Mouse (Mus musculus): ENCODE measurements around the gene Rasl10b. TPM values are rescaled to one million over a fixed set of nuclear protein-coding genes. Genes with fewer than 3 reads are reported as not detected.

Rasl10b gene
- total RNA-seq, 4 experiments from 2014 or later, result 15.9 to 21.1 (median 17.8) TPM

- DNase-seq, result no peak
Observed at GRCm38 (mm10) chr11:83467120-83467652, 58.2 kb downstream of the Rasl10b start.

GRCm38 (mm10) chr11:83468765-83469164 lies 59.8 kb downstream of the Rasl10b start:
- no peak for DNase-seq

Other genes with a start within 250 kb of the Rasl10b start
- under 1 TPM; 0.15 to 0.30 (median 0.23) TPM for gene Slfn4, start 234.0 kb upstream of the Rasl10b start, total RNA-seq (2022)
- 1 to 10 TPM; 2.5 to 4.0 (median 3.5) TPM for gene Slfn3, start 217.8 kb upstream of the Rasl10b start, total RNA-seq (2022)
- gene Slfn14, start 122.4 kb upstream of the Rasl10b start, total RNA-seq (2022), result not detected
- 100 to 1,000 TPM; 110 to 118 (median 117) TPM for gene Ap2b1, start 110.1 kb upstream of the Rasl10b start, total RNA-seq (2022)
- 10 to 100 TPM; 17.3 to 24.2 (median 20.4) TPM for gene Pex12, start 106.6 kb upstream of the Rasl10b start, total RNA-seq (2022)
- under 1 TPM in 1 of 4 experiments, not detected in 3; 0.19 TPM for gene Gas2l2, start 20.3 kb downstream of the Rasl10b start, total RNA-seq (2022)
- gene 1700020L24Rik, start 28.5 kb downstream of the Rasl10b start, total RNA-seq (2022), result under 1 TPM in 1 of 4 experiments, not detected in 3; 0.89 TPM
- 10 to 100 TPM; 15.5 to 19.1 (median 17.8) TPM for gene Mmp28, start 53.9 kb downstream of the Rasl10b start, total RNA-seq (2022)
- 10 to 100 TPM; 58.3 to 80.5 (median 68.7) TPM for gene Taf15, start 63.9 kb downstream of the Rasl10b start, total RNA-seq (2022)
- gene Heatr9, start 113.0 kb downstream of the Rasl10b start, total RNA-seq (2022), result not detected
- gene Ccl5, start 121.4 kb downstream of the Rasl10b start, total RNA-seq (2022), result 1 to 10 TPM; 2.1 to 3.8 (median 2.7) TPM
- gene Ccl9, start 169.5 kb downstream of the Rasl10b start, total RNA-seq (2022), result 10 to 100 TPM in 1 of 4 experiments, 1 to 10 TPM in 3; 3.8 to 11.6 (median 6.6) TPM
- 10 to 100 TPM; 11.5 to 22.0 (median 14.3) TPM for gene Ccl6, start 183.9 kb downstream of the Rasl10b start, total RNA-seq (2022)
- not detected for gene Rpl9-ps1, start 236.5 kb downstream of the Rasl10b start, total RNA-seq (2022)
- gene Ccl3, start 240.2 kb downstream of the Rasl10b start, total RNA-seq (2022), result 1 to 10 TPM in 2 of 4 experiments, under 1 TPM in 2; 0.67 to 1.1 (median 0.91) TPM

All from adrenal gland, adult 8-10 months (tissue).